Mouse (Mus musculus): ENCODE measurements around the gene Hoxb13. TPM values are rescaled to one million over a fixed set of nuclear protein-coding genes. Genes with fewer than 3 reads are reported as not detected.

Hoxb13 gene
- total RNA-seq, 2 experiments from 2014 or later: not detected

Other genes with a start within 250 kb of the Hoxb13 start
- under 1 TPM; 0.47 to 0.50 TPM for gene Igf2bp1, start 188.4 kb upstream of the Hoxb13 start, total RNA-seq (2021)
- not detected for gene Gip, start 169.8 kb upstream of the Hoxb13 start, total RNA-seq (2021)
- gene Snf8, start 159.4 kb upstream of the Hoxb13 start, total RNA-seq (2021): 10 to 100 TPM; 91.6 to 93.2 TPM
- 10 to 100 TPM; 56.6 to 57.8 TPM for gene Ube2z, start 128.9 kb upstream of the Hoxb13 start, total RNA-seq (2021)
- 100 to 1,000 TPM; 583 to 624 TPM for gene Atp5g1, start 118.6 kb upstream of the Hoxb13 start, total RNA-seq (2021)
- not detected for gene Calcoco2, start 82.4 kb upstream of the Hoxb13 start, total RNA-seq (2021)
- gene Ttll6, start 60.5 kb upstream of the Hoxb13 start, total RNA-seq (2021): under 1 TPM; 0.42 to 0.55 TPM
- not detected for gene Hoxb9, start 77.1 kb downstream of the Hoxb13 start, total RNA-seq (2021)
- not detected for gene Hoxb8, start 87.6 kb downstream of the Hoxb13 start, total RNA-seq (2021)
- not detected for gene Hoxb7, start 92.3 kb downstream of the Hoxb13 start, total RNA-seq (2021)
- not detected for gene Hoxb6, start 98.2 kb downstream of the Hoxb13 start, total RNA-seq (2021)
- gene Hoxb5, start 109.0 kb downstream of the Hoxb13 start, total RNA-seq (2021): not detected
- gene Hoxb4, start 124.0 kb downstream of the Hoxb13 start, total RNA-seq (2021): not detected
- not detected for gene Hoxb3, start 129.0 kb downstream of the Hoxb13 start, total RNA-seq (2021)
- gene Hoxb2, start 156.2 kb downstream of the Hoxb13 start, total RNA-seq (2021): not detected
- not detected for gene Hoxb1, start 171.4 kb downstream of the Hoxb13 start, total RNA-seq (2021)

Measured in layer of hippocampus, postnatal 10 days (tissue).